Mouse (Mus musculus): ENCODE measurements at regions not wholly inside any gene's neighbourhood (a gene's known extent, or its start where the extent isn't known, plus 50 kb on each side); places are given as distances from the start of the nearest gene placed in this dataset.

DNA sequence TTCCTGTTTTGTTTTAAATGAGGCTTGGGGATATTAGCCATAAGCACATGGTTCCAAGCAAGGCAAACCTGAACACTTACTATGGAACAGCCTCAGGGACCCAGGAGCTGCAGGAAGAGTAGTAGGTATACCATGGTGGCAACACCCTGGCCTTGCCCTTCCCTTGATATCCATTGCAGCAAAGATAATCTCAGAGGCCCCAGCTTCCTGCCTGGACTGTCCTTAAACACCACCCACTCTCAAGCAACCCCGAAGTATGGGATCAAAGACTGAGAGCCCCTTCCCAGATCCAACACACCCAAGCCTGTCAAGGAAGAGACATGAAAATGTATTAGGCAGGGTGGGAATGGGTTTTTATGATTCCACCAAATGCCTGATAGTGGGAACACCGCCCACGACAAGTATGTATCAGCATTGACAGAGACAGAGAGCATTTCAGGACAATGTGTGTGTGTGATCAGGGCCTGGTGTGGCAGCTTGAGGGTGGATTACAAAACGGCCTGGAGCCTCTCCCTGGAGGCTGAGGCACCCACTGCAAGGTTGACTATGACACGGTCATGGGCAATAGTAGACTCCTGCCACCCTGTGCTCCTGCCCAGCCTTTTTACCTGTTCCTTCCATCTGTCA is 179.5 kb downstream of the Bcl11b start:
- no peak for DNase-seq (ENCODE audit: extremely low spot score in 1 of 2, low spot score in 1 of 2)

DNA sequence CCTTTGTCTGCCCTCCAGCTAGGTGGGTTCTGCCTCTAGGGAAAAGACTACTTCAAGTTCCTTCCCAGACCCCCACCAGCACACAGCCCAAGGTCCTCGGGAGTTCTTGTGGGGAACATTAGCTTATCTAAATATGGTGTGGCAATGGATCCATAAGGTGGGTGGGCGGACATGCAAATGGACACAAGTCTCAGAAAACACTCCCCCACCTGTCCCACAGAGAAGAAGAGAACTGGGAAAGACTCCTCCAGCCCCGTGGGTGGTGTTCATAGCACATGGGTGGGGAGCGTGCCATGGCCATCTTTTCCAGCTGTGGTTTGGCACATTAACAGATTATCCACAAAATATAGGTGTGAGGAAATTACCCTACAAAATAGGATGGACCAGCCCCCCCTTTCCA is 177.5 kb downstream of the Bcl11b start:
- DNase-seq (ENCODE audit: extremely low spot score in 1 of 2, low spot score in 1 of 2), result peak; percentile 20 to 53

DNA sequence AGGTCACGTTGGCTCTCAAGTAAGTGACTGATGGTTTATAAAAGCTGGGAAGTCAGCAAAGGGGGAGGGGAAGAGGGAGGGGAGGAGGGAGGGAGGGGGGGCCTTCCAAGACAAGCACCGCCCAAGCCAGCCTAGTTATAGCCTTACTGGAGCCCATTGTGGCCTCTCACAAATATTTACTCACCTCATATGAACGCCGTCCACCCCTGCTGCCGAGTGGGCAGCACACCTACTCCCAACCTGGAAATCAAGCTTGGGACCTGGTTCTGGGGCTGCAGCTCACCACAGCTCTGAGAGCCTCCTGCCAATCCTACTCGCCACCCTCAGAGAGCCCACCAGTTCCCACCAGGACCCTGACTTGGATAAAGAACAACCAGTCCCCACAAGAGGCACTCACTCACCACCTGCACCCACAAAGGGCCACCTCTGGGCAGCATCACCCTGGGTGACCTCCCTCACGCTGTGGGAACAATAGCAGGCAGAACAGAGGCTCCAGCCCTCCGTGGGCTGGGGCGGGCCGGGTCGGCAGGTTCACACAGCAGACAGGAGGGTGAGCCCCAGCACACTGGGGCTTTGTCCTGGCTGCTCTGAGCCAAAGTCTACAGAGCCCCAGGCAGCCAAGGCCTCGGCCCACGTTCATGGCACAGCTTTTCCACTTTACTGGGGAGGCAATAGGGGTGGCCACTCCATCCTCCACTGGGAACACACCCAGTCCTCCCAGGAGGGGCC is 171.8 kb downstream of the Bcl11b start:
- no peak for DNase-seq (ENCODE audit: extremely low spot score in 1 of 2, low spot score in 1 of 2)

DNA sequence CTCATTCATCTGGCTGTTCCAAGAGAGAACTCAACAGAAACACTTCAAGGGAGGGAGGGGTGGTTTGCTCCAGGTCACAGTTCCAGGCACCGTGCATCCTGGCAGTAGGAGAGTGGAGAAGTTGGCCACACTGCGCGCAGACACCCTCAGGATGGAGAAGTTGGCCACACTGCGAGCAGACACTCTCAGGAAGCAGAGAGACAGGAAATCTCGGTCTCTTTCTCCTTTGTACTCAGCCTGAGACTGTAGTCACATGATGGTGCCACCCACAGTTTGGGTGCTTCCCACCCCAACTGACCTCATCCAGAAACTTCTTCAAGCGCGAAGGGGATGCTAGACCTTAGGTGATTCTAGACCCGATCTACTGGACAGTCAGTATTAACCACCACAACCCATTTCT is 170.4 kb downstream of the Bcl11b start:
- DNase-seq (ENCODE audit: extremely low spot score in 1 of 2, low spot score in 1 of 2), result no peak

DNA sequence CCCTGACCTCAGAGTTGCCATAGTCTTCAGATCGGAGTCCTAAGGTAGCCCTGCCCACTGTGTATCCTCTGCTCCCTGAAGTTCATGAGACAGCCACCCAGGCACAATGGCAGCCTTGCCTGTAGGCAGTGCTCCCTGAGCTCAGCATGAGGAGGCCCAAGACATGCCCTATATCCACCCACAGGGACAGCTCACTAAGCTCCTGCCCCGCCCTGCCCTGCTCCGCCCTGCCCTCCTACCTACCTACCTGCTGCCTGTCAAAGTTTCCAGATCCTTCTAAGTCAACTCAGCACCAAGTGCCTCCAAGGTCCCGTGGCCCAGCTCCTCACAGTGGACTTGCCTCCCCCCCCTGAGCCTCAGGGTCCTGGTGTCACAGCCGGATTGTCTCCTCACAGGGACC is 168.9 kb downstream of the Bcl11b start:
- DNase-seq (ENCODE audit: extremely low spot score in 1 of 2, low spot score in 1 of 2), result no peak

DNA sequence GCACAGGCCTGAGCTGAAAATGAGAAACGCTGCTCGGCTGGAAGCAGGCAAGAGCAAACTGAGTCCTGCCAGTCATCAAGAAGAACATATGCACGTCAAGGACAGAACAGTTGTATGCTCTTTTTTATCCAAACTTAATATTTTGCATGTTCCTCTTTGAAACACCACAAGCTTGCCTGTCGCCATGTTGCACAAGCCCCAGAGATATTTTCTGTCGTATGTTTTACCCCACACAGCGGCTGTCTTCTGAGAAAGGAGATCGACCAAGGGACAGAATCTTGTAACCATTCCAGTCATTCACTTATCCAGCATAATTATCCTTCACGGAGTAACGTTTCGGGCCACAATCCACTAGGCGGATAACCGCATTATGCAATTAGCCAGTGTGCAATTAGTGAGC is 165.7 kb downstream of the Bcl11b start:
- DNase-seq (ENCODE audit: extremely low spot score in 1 of 2, low spot score in 1 of 2), result no peak

DNA sequence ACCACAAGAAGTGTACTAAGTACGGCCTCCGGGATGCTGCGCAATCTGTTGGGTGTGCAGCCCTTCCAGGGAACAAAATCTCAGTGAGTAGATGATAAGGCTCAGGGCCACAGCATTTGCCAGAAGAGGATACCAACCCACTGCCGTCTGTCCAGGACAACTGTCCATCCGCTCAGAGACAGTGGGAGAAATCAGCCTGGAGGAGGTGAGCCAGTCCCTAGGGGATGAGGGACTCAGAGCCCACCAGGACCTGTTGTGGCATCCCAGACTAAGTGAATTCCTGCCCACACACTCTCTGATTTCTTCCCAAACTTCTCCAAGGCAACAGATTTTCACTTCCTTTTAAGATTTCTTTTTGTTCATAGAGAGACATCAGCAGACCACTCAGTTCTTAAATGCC is 158.8 kb downstream of the Bcl11b start:
- no peak for DNase-seq (ENCODE audit: extremely low spot score in 1 of 2, low spot score in 1 of 2)

DNA sequence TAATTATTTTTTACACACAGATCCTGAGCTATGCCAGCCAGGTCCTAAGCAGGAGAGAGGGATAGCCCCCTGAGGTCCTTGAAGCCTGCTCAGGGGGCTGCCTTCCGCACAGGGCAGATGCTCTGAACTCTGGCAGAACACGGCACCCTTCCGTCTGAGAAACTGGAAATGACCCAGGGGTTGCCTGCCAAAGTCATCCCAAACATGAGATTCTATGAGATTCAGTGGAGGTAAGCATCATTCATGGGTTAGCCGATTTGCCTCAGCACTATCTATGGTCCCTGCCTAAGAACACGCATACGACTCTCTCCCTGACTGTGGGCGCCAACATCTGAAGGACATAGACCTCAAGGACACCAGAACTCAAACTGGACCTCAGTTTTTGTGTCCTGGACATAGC is 152.8 kb downstream of the Bcl11b start:
- DNase-seq (ENCODE audit: extremely low spot score in 1 of 2, low spot score in 1 of 2), result no peak

DNA sequence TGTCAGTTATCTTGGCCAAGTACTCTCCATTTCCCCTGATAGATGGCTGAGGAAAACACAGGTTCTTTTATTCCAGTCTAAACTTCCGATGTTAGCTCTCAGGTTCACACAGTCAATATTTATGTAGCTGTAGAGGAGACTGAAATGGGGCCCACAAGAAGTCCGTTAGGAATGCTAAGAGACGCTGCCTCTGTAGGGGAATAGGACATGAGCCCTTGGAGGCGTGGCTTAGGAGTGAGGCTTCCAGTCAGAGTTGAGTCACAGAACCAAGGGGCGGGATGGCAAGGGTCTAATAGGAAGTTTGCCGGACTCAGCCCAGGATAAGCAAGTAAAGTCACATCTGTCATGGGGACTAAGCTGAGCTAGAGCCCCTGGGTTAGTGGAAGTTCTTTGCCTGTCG is 150.5 kb downstream of the Bcl11b start:
- no peak for DNase-seq (ENCODE audit: extremely low spot score in 1 of 2, low spot score in 1 of 2)

DNA sequence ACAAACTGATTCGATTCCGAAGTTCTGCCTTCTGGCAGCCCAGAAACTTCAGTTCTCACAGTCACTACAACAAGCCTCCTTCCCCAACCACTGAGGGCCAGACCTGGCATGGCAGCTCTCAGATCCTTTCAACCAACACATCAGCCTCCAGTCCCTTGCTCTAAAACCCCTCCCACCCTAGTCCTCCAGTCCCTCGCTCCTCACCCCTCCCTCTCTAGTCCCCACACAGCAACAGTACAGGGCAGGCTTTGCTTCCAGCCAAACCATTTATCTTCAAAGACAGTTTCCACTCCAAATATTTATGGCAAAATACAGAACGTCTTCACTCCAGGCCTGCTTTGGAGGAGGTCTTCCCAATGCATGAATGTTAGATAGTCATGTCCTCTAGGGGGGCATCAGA is 147.9 kb downstream of the Bcl11b start:
- DNase-seq (ENCODE audit: extremely low spot score in 1 of 2, low spot score in 1 of 2), result no peak

DNA sequence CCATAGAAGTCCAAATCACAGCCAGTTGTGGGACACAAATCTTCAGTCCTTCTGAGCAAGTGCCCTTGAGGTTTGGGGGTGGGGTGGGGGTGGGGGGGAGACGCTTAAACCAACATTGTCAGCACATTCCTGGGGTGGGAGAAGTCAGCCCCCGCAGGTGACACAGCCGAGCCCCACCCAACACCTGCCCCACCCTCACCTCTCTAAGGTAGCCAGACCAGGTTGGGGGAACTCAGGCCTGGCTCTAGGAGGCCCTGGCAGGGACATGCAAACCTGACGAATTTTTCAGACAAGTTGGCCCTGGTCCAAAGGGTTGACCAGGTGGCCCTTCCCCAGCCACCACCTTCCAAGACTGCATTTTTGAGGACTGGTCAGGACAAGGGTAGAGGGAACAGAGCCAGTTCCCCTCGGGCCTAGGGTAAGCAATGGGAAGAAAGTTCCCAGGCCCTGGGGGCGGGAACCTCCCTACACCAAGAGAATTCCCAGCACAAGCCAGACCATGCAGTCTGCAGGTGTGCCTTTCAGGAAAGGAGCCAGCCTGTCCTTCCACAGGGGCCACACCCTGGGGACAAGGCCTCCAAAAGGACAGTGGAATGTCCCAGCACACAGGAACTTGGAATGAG is 146.9 kb downstream of the Bcl11b start:
- no peak for DNase-seq (ENCODE audit: extremely low spot score in 1 of 2, low spot score in 1 of 2)

DNA sequence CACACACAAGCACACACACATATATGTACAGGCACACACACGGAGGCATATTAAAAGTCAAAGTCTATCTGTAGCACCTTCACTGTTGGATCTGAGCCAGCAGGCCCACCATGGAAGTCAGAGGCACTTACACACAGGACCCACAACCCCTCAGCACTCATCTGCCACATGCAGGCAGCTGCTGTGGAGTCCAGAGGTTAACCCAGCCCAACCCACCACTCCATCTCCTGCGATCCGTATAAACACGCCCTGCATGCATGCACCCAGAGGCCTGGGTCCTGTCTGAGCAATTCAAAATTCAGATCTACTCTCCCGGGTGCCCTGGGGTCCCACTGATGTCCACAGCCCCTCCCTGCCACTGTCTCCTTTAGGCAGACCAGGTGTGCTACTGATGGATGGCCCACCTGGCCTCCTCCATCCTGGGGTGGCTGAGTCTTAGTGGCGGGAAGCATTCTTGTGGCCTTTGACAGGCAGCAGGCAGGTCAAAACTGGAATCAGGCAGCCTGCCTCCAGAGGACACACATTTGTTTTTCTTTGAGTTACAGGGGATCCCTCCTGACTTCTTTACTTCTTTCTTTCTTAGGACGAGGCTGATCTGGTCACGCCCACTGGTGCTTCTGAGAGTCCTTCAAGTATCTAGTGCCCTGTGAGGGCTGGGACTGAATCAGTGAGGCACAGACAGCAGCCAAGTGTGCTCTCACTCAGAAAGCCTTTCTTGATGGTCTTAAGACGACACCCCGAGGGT is 144.7 kb downstream of the Bcl11b start:
- no peak for DNase-seq (ENCODE audit: extremely low spot score in 1 of 2, low spot score in 1 of 2)

DNA sequence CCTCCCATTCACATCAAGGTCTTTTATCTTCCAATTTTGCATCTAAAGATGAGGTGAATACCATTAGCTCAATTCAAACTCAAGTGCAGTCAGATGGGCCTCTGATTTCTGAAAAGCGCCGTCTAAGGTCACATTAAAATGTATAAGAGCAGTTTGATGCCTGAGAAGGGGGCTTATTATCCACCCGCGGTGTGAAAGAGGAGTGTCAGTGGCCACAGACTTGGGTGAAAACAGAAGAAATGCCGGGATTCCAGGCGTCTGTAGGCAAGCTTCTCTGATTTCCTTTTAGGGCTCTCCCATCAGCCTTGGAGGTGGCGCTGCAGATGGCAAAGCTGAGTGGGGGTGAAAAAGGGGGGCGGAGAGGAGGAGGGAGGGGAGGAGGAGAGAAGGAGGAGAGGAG is 143.7 kb downstream of the Bcl11b start:
- DNase-seq (ENCODE audit: extremely low spot score in 1 of 2, low spot score in 1 of 2), result no peak

DNA sequence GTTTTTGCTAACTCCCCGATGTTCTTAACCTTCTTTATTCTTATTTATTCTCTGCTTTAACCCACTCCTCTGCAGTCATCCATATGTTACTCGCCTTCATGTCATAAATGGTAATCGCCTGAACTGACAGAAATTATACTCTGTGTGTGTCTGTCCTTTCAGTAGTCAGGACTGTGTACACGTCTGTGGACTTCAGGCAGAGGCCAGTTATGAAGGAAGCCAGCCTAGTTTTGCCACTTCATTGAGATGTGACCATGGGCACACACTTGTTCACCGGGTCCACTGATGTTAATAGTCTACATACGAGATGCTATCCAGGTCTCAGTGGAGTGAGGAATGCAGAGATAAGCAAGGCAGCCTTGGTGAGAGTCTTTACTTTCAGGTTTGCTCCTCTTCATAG is 143.0 kb downstream of the Bcl11b start:
- no peak for DNase-seq (ENCODE audit: extremely low spot score in 1 of 2, low spot score in 1 of 2)

Measured in frontal cortex, adult 2 months (tissue).